Mouse (Mus musculus) WW6 (cell line): Measurements from ENCODE around the gene Gjb4.

Experiments
- DNase-seq: peaks from one replicate; pipeline ENCODE4 v3.0.0-alpha.2; 2013; ENCODE audit warnings: low read depth, low spot score

Gjb4 gene

GRCm38 (mm10) chr4:127349560-127350300 lies 4.2 kb downstream of the Gjb4 start:
- DNase-seq, result no peak

DNA sequence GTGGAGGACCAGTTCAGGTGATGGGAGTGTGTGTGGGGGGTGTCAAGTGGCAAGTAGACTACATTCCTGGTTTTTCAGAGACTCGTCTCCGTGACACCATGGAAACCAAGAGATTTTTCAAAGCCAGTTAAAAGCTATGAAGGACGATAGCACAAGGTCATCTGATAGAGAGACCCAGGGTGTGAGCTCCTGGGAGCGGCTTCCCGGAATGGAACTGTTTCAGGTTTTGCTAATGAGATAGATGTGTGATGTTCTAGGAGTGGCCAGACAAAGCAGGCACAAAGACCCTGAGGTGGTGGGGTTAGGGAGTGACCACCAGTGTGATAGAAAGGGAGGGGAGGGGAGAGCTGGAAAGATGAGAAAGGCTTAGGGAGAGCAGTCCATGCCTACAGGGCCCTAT lies 8.9 kb downstream of the Gjb4 start:
- peak; percentile 77 for DNase-seq

GRCm38 (mm10) chr4:127341372-127341771 lies 12.5 kb downstream of the Gjb4 start:
- DNase-seq, result no peak

DNA sequence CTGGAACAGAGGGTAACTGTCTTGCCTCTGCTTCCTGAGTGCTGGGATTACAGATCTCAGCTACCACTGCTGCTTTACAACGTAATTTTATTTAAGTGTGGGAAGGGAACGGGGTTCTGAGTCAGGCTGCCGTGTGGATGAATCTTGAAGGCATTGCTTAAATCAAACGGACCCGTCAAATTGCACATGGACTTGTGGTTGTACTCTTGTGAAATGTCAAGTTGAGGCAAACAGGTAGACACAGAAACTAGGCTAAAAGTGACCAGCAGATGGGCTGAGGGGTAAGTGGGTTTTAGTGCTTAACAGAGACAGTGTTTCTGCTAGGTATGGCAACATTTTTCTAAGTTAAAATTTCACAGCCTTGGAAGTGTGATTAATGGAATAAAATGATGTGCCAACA lies 16.2 kb downstream of the Gjb4 start:
- no peak for DNase-seq

GRCm38 (mm10) chr4:127334870-127335504 lies 18.9 kb downstream of the Gjb4 start:
- DNase-seq, result no peak

DNA sequence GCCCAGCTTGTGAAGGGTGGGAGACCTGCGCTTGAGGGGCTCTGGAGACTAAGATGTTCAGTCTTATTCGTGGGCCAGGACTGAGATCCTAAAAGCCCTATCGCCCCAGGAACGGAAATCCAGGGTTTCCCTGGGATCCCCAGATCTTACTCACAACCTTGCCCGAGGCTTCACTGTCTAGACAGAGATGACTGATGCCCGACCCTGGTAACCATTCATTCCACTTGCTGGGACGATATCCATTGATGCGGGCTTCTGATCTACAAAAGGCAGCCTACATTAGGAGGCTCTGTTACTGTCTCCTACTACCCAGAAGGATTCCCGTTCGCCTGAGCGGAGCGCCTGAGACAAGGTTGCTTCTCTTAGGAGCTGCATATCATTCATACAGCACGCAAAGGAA lies 22.7 kb downstream of the Gjb4 start:
- DNase-seq, result no peak

GRCm38 (mm10) chr4:127330181-127331100 lies 23.4 kb downstream of the Gjb4 start, which contains the start of gene Gjb3:
TSS of gene Gjb3 (minus strand) at chr4:127330844.
- no peak for DNase-seq

DNA sequence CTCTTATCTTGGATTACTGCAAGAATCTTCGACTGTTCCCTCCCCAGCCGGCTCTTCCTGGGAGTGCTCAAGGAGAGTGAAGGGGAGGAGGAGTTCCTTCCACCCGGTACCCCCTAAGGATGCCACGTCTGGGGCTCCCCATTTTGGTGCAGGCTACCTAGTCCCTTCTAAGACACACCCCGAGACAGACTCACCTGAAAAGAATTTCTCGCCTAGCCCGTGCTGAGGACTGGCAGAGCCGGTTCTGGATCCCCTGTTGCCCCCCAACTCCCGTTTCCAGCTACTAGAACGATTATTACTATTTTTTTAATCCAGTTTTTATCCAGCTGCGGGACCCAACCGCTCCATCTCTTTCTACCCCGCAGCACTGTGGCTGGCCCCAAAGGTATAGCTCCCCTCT lies 24.1 kb downstream of the Gjb4 start:
- no peak for DNase-seq

- DNase-seq, result no peak
Measured at GRCm38 (mm10) chr4:127329046-127329445, 24.8 kb downstream of the Gjb4 start.

DNA sequence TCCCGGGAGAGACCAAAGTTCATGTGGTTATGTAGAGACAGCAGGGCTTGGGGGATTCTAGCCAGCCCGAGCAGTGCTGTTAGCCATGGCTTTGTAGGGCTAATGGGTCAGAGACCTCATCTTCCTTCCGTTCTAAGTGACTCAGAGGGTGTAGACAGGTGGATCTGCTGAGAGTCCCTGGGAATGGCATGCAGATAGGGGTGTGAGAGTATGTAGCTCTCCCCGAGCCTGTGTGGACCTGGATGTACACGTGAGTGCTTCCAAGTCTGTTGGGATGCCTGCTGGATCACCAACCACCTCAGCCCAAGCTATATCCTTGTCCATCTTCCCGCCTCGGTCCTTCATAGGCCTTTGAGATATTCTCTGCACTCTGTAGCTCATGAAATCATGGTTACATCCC lies 25.5 kb downstream of the Gjb4 start:
- DNase-seq, result no peak

DNA sequence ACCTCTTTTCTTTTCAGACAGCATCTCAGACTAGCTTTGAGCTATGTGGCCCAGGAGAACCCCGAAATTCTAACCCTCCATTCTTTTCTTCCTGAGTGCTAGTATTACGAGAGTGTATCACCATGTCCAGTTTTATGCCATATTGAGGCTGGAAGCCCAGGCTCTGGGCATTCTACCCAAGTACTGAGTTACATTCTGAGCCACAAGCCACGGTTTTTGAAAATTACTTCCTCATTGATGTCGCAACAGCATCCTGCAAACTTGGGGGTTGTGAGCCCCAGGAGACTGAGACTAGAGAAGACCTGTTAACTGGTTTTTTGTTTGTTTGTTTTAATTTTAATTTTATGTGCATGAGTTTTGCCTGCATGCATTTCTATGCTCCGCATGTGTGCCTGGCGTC lies 26.1 kb downstream of the Gjb4 start:
- DNase-seq, result no peak

GRCm38 (mm10) chr4:127327258-127327657 lies 26.6 kb downstream of the Gjb4 start:
- no peak for DNase-seq

DNA sequence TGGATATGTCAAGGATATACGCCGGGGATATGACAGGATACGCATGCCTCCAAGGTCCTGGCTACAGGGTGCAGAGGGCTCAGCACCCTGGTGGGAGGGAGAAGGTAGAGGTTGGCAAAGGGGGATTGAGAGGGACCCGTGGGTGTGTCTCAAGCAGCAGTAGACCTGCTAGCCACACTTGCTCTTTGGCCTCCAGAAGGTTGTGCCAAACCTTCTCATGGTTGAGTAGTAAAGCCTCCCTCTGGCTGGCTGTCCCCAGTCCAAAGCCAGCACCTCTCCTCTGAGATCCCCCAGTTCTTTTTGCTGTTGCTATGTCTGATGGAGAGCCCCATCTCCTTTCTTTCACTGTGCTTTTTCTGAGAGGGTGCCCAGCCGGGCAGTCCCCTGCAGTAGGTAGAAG lies 28.6 kb downstream of the Gjb4 start:
- DNase-seq, result no peak

GRCm38 (mm10) chr4:127324759-127325158 lies 29.1 kb downstream of the Gjb4 start:
- DNase-seq, result peak; percentile 83

DNA sequence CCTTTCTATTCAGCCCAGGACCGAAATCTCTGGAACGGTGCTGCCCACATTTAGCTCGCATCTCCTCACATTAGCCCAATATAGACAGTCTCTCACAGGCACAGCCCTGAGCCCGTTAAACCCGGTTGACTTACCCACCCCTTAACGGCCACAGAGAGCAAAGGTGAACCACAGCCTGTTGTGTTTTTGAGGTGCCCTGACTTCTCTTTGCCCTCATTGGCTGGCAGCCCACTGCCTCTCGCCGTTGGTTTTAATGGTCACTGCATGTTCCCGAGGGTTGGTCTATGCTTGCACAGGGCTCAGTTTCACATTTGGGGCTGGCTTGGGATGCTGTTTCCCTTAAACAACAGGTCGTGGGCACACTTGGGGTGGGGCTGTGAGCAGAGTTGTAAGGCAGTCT lies 29.6 kb downstream of the Gjb4 start:
- no peak for DNase-seq

GRCm38 (mm10) chr4:127323651-127324050 lies 30.2 kb downstream of the Gjb4 start:
- no peak for DNase-seq

DNA sequence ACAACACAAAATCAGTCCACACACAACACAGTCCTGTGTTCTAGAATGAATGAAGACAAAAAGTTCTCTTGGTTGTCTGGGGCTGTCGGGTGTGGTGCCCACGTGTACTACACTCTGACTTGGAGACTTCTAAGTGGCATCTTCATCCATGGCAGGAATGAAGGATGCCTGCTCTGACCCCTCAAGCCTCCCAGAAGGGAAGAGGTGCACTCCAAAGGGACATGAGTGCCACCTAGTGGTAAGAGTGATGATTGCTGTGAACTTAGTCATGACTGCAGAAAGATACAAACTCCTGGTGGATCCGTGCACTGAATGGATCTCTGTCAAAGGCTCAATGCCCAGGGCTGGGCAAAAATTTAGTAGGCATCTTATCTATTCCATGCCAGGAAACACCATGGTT lies 34.3 kb downstream of the Gjb4 start:
- DNase-seq, result no peak

- DNase-seq, result no peak
Measured at GRCm38 (mm10) chr4:127317143-127317542, 36.7 kb downstream of the Gjb4 start.

DNA sequence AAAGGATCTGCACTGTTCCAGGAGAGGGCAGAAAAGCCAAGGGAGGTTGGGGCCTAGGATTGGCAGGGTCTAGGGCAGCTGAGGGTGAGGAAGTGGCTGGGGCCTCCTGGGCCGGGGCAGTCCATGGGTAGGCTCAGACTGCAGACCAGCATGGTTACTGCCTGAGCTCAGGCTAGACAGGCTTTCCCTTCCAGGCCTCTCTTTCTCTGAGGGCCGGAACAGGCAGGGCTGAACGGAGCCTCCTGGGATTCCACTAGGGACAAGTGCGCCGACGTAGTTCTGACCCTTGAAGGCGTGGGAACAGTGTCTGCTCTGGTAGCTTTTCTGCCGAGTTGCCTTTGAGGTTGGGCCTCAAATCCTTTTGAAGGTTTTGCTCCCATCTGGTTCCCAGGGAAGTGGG lies 38.1 kb downstream of the Gjb4 start:
- no peak for DNase-seq

- DNase-seq, result no peak
Measured at GRCm38 (mm10) chr4:127314585-127314984, 39.3 kb downstream of the Gjb4 start.

DNA sequence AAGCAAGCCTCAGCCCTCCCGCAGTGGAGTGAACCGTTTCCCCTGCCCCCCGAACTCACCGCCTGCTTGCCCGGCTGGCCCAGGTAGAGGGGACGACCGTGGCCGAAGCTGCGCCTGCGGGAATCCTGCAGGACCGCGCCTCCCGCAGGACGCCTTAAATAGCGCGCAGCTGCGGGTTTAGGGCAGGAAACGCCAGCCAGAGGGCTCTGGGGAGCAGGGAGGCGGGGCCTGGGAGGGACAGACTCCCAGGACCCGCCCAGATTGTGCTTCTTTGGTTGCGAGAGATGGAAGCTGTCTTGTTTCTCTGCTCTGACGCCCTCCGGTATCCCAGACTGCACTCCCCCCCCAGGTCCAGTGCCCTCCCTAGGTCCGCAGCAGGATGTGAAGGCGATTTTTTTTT lies 40.0 kb downstream of the Gjb4 start, which contains the start of gene Gja4:
Gja4 (minus strand) TSS at position 179 of the 400 bp plus-strand sequence.
- DNase-seq, result peak; percentile 60

DNA sequence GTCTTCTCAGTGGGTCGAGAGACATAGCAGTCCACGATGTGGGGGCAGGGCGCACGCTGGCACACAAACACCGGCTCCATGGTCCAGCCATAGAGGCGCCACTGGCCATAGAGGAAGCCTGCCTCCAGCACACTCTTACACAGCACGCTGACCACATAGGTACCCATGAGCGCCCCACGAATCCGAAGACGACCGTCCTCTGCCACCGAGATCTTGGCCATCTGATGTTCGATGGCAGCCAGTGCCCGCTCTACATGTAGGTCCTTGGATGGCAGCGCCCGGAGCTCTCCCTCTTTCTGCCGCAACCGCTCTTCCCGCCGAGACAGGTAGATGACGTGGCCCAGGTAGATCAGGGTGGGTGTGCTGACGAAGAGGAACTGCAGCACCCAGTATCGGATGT lies 41.5 kb downstream of the Gjb4 start:
- DNase-seq, result no peak
